Mouse (Mus musculus): Measurements from ENCODE around the gene Serpinb9d. TPM values are rescaled to one million over a fixed set of nuclear protein-coding genes. Genes with fewer than 3 reads are reported as not detected.
"Not testable (repeated sequence)": the region's sequence is repeated elsewhere in the genome, so short reads cannot be mapped to it uniquely, and the experiment has no call there.

Serpinb9d gene
- not detected for total RNA-seq (2022)

GRCm38 (mm10) chr13:33192659-33193058 is at the start of gene Serpinb9d:
TSS of gene Serpinb9d (plus strand) at chr13:33192959.
- no peak for DNase-seq (ENCODE audit: low spot score)

- DNase-seq (ENCODE audit: low spot score) = no peak
Observed at GRCm38 (mm10) chr13:33159642-33160041, 33.1 kb upstream of the Serpinb9d start, which contains the start of gene Serpinb9c. TSS of gene Serpinb9c (minus strand) at chr13:33159742.

- not testable (repeated sequence) for DNase-seq (ENCODE audit: low spot score)
Observed at GRCm38 (mm10) chr13:33190486-33190885, 2.3 kb upstream of the Serpinb9d start.

GRCm38 (mm10) chr13:33199740-33200139 is 7.0 kb downstream of the Serpinb9d start:
- DNase-seq (ENCODE audit: low spot score) = no peak

GRCm38 (mm10) chr13:33249312-33249711 is 56.6 kb downstream of the Serpinb9d start, which contains the start of gene Serpinb9e:
TSS of gene Serpinb9e (plus strand) at chr13:33249612.
- not testable (repeated sequence) for DNase-seq (ENCODE audit: low spot score)

Other genes with a start within 250 kb of the Serpinb9d start
- gene Serpinb6b, start 227.8 kb upstream of the Serpinb9d start, total RNA-seq (2022) = 10 to 100 TPM; 38.5 to 44.4 (median 41.6) TPM
- 10 to 100 TPM in 1 of 4 experiments, 1 to 10 TPM in 3; 7.9 to 10.7 (median 9.6) TPM for gene Serpinb9, start 189.7 kb upstream of the Serpinb9d start, total RNA-seq (2022)
- under 1 TPM in 3 of 4 experiments, not detected in 1; 0.16 to 0.22 (median 0.17) TPM for gene Serpinb9b, start 165.5 kb upstream of the Serpinb9d start, total RNA-seq (2022)
- gene Serpinb1b, start 114.4 kb upstream of the Serpinb9d start, total RNA-seq (2022) = not detected
- not detected for gene Serpinb9c, start 33.2 kb upstream of the Serpinb9d start, total RNA-seq (2022)
- gene Serpinb9e, start 56.7 kb downstream of the Serpinb9d start, total RNA-seq (2022) = not detected
- gene Serpinb9f, start 131.1 kb downstream of the Serpinb9d start, total RNA-seq (2022) = not detected
- not detected for gene Gm11397, start 202.8 kb downstream of the Serpinb9d start, total RNA-seq (2022)

Data from heart, adult 8-10 months (tissue).